Mouse (Mus musculus): ENCODE results near the gene Fam172a. TPM values are rescaled to one million over a fixed set of nuclear protein-coding genes. Genes with fewer than 3 reads are reported as not detected.
"Not testable (repeated sequence)": the region's sequence is repeated elsewhere in the genome, so short reads cannot be mapped to it uniquely, and the experiment has no call there.

The Fam172a gene
- 31.2 and 38.4 TPM in 2 replicates for polyA plus RNA-seq (2011; ENCODE audit: insufficient read length, low read depth, missing spikeins)

- not testable (repeated sequence) for H3K4me1 ChIP-seq (ENCODE audit: control insufficient read depth, insufficient read depth, low read length); H3K27ac ChIP-seq (ENCODE audit: insufficient read depth, low read length); H3K4me3 ChIP-seq (ENCODE audit: insufficient read depth, low read length)
Measured at GRCm38 (mm10) chr13:77701733-77702132, at the start of gene Fam172a. Gene Fam172a, plus strand, starts transcription at chr13:77702033.

- Histone ChIP-seq H3K27ac (ENCODE audit: insufficient read depth, low read length) (no peak overlapping the region), H3K4me1 (ENCODE audit: control insufficient read depth, insufficient read depth, low read length) (no peaks in the 10 kb centered on the region), H3K4me3 (ENCODE audit: insufficient read depth, low read length) (no peak overlapping the region)
- TF ChIP-seq POLR2A (IDR thresholded peaks at IDR 0.05; ENCODE audit: low read depth, low read length) (no peak), CTCF (IDR thresholded peaks at IDR 0.05; ENCODE audit: borderline replicate concordance, insufficient read depth, low read length) (no peak)
Measured at GRCm38 (mm10) chr13:77688651-77689050, 13.2 kb upstream of the Fam172a start.

GRCm38 (mm10) chr13:77708514-77709013, 6.7 kb downstream of the Fam172a start:
- H3K27ac ChIP-seq (ENCODE audit: insufficient read depth, low read length), result 0 out of 2 replicates have a peak overlapping the region, but pooled peaks have one; percentile 35
- peak overlapping the region; percentile 89 for H3K4me3 ChIP-seq (ENCODE audit: insufficient read depth, low read length)
- TF ChIP-seq CTCF (IDR thresholded peaks at IDR 0.05; ENCODE audit: borderline replicate concordance, insufficient read depth, low read length) (no peak), POLR2A (IDR thresholded peaks at IDR 0.05; ENCODE audit: low read depth, low read length) (peak; percentile 97)
- H3K4me1 ChIP-seq (ENCODE audit: control insufficient read depth, insufficient read depth, low read length), result peaks cover 4% of the 10 kb centered on the region; the same call in 1 of the 2 replicates

- Histone ChIP-seq H3K4me1 (ENCODE audit: control insufficient read depth, insufficient read depth, low read length) (no peaks in the 10 kb centered on the region), H3K4me3 (ENCODE audit: insufficient read depth, low read length) (no peak overlapping the region), H3K27ac (ENCODE audit: insufficient read depth, low read length) (no peak overlapping the region)
- TF ChIP-seq POLR2A (IDR thresholded peaks at IDR 0.05; ENCODE audit: low read depth, low read length), result no peak
- no peak for TF ChIP-seq CTCF (IDR thresholded peaks at IDR 0.05; ENCODE audit: borderline replicate concordance, insufficient read depth, low read length)
Measured at GRCm38 (mm10) chr13:77717499-77717898, 15.7 kb downstream of the Fam172a start.

GRCm38 (mm10) chr13:77742822-77743221, 41.0 kb downstream of the Fam172a start:
- Histone ChIP-seq H3K4me3 (ENCODE audit: insufficient read depth, low read length) (no peak overlapping the region), H3K27ac (ENCODE audit: insufficient read depth, low read length) (no peak overlapping the region), H3K4me1 (ENCODE audit: control insufficient read depth, insufficient read depth, low read length) (no peaks in the 10 kb centered on the region)
- TF ChIP-seq CTCF (IDR thresholded peaks at IDR 0.05; ENCODE audit: borderline replicate concordance, insufficient read depth, low read length) (no peak), POLR2A (IDR thresholded peaks at IDR 0.05; ENCODE audit: low read depth, low read length) (no peak)

GRCm38 (mm10) chr13:77777606-77778005, 75.8 kb downstream of the Fam172a start:
- Histone ChIP-seq H3K4me1 (ENCODE audit: control insufficient read depth, insufficient read depth, low read length) (no peaks in the 10 kb centered on the region), H3K4me3 (ENCODE audit: insufficient read depth, low read length) (no peak overlapping the region), H3K27ac (ENCODE audit: insufficient read depth, low read length) (no peak overlapping the region)
- no peak for TF ChIP-seq POLR2A (IDR thresholded peaks at IDR 0.05; ENCODE audit: low read depth, low read length)
- TF ChIP-seq CTCF (IDR thresholded peaks at IDR 0.05; ENCODE audit: borderline replicate concordance, insufficient read depth, low read length), result no peak

- not testable (repeated sequence) for H3K27ac ChIP-seq (ENCODE audit: insufficient read depth, low read length); H3K4me3 ChIP-seq (ENCODE audit: insufficient read depth, low read length); H3K4me1 ChIP-seq (ENCODE audit: control insufficient read depth, insufficient read depth, low read length)
Measured at GRCm38 (mm10) chr13:77807341-77807740, 105.5 kb downstream of the Fam172a start.

- TF ChIP-seq POLR2A (IDR thresholded peaks at IDR 0.05; ENCODE audit: low read depth, low read length), result no peak
- H3K4me1 ChIP-seq (ENCODE audit: control insufficient read depth, insufficient read depth, low read length), result no peaks in the 10 kb centered on the region
- H3K27ac ChIP-seq (ENCODE audit: insufficient read depth, low read length), result no peak overlapping the region
- no peak overlapping the region for H3K4me3 ChIP-seq (ENCODE audit: insufficient read depth, low read length)
Measured at GRCm38 (mm10) chr13:77810449-77810848, 108.6 kb downstream of the Fam172a start.

GRCm38 (mm10) chr13:77826138-77826537, 124.3 kb downstream of the Fam172a start:
- H3K4me1 ChIP-seq (ENCODE audit: control insufficient read depth, insufficient read depth, low read length), result no peaks in the 10 kb centered on the region

GRCm38 (mm10) chr13:77843017-77843654, 141.3 kb downstream of the Fam172a start:
- Histone ChIP-seq H3K27ac (ENCODE audit: insufficient read depth, low read length) (no peak overlapping the region), H3K4me3 (ENCODE audit: insufficient read depth, low read length) (no peak overlapping the region), H3K4me1 (ENCODE audit: control insufficient read depth, insufficient read depth, low read length) (no peaks in the 10 kb centered on the region)
- no peak for TF ChIP-seq CTCF (IDR thresholded peaks at IDR 0.05; ENCODE audit: borderline replicate concordance, insufficient read depth, low read length)
- TF ChIP-seq POLR2A (IDR thresholded peaks at IDR 0.05; ENCODE audit: low read depth, low read length), result no peak

More at GRCm38 (mm10) chr13:77826138-77826537, 124.3 kb downstream of the Fam172a start:
- H3K4me3 ChIP-seq (ENCODE audit: insufficient read depth, low read length), result no peak overlapping the region
- H3K27ac ChIP-seq (ENCODE audit: insufficient read depth, low read length), result no peak overlapping the region
- TF ChIP-seq POLR2A (IDR thresholded peaks at IDR 0.05; ENCODE audit: low read depth, low read length), result no peak
- TF ChIP-seq CTCF (IDR thresholded peaks at IDR 0.05; ENCODE audit: borderline replicate concordance, insufficient read depth, low read length), result no peak
